Mouse (Mus musculus) cortical plate, adult 2 months (tissue): ENCODE data around the gene Lemd1.

Source experiments
- CTCF ChIP-seq: fragments of 200-500 bp; IDR thresholded peaks from 2 replicates; pipeline ENCODE4 v1.5.1; 2011; ENCODE audit warnings: mild to moderate bottlenecking, control low read depth, low read length; ENCODE audit not compliant: insufficient read depth; ENCODE audit errors: extremely low read depth
- POLR2A ChIP-seq: fragments of 200-500 bp; IDR thresholded peaks from 2 replicates; pipeline ENCODE4 v1.6.1; 2011; ENCODE audit warnings: mild to moderate bottlenecking, low read length, control low read depth; ENCODE audit not compliant: insufficient read depth; ENCODE audit errors: extremely low read depth

- TF ChIP-seq POLR2A, result no peak
- TF ChIP-seq CTCF, result no peak
Measured at GRCm38 (mm10) chr1:132151908-132152307, 39.3 kb upstream of the Lemd1 start.
